27 mouse cellular contexts compared by ENCODE assay signal in genomic region chr10:71087359-71087716, GRCm38 (mm10).
"Had no signal": no experiment of that assay in that cellular context is flagged by ENCODE, and none has a peak within 500 bp of the region (broad histone marks: within the 10 kb centered on the region; RNA-seq: fewer than 3 reads in every experiment).

No protein-coding gene starts in this region.

- H3K27me3 ChIP-seq: heart, embryonic 13.5 days; heart, embryonic 15.5 days; hindbrain, embryonic 12.5 days; intestine, embryonic 15.5 days; limb, embryonic 12.5 days; liver, embryonic 12.5 days had no signal

- H3K4me2 ChIP-seq: heart, embryonic 11.5 days; heart, embryonic 13.5 days; heart, embryonic 15.5 days; hindbrain, embryonic 12.5 days; hindbrain, embryonic 14.5 days; intestine, embryonic 15.5 days; limb, embryonic 12.5 days; liver, embryonic 12.5 days had no signal

- DNase-seq: gastrocnemius, adult 2 months; gastrocnemius, postnatal 10 days; gastrocnemius, postnatal 25 days; heart, adult 2 months; heart, postnatal 14 days; heart, postnatal 36 days; kidney, adult 18-20 months; kidney, adult 8-10 months; kidney, postnatal 10 days; kidney, postnatal 25 days; kidney, postnatal 4 days; liver had no signal

- ATAC-seq: hindbrain, embryonic 16.5 days; inflammation-experienced regulatory T-cells, adult 6 months; intestine, embryonic 15.5 days; intestine, postnatal 0 days; liver, embryonic 12.5 days had no signal

- H3K27ac ChIP-seq: heart, adult 2 months; heart, embryonic 13.5 days; heart, embryonic 15.5 days; hindbrain, embryonic 10.5 days; hindbrain, embryonic 12.5 days; hindbrain, embryonic 14.5 days; intestine, embryonic 15.5 days; layer of hippocampus, adult 2 months; left cerebral cortex, adult 2 months; limb, embryonic 10.5 days; limb, embryonic 12.5 days; liver, embryonic 12.5 days had no signal

- H3K9me3 ChIP-seq: heart, embryonic 13.5 days; heart, embryonic 15.5 days; hindbrain, embryonic 10.5 days; hindbrain, embryonic 12.5 days; intestine, embryonic 15.5 days; limb, embryonic 10.5 days; limb, embryonic 12.5 days; liver, embryonic 12.5 days had no signal

- H3K36me3 ChIP-seq: heart, embryonic 13.5 days; heart, embryonic 15.5 days; hindbrain, embryonic 10.5 days; hindbrain, embryonic 12.5 days; intestine, embryonic 15.5 days; limb, embryonic 10.5 days; limb, embryonic 12.5 days; liver, embryonic 12.5 days had no signal

- H3K4me1 ChIP-seq: heart, embryonic 13.5 days; heart, embryonic 15.5 days; hindbrain, embryonic 10.5 days; hindbrain, embryonic 12.5 days; intestine, embryonic 15.5 days; liver, embryonic 12.5 days had no signal

- H3K4me3 ChIP-seq: gastrocnemius, adult 2 months; heart, adult 2 months; heart, embryonic 13.5 days; heart, embryonic 15.5 days; hindbrain, embryonic 10.5 days; hindbrain, embryonic 12.5 days; intestine, embryonic 15.5 days; layer of hippocampus, adult 2 months; left cerebral cortex, adult 2 months; limb, embryonic 10.5 days; limb, embryonic 12.5 days; liver, embryonic 12.5 days had no signal

- H3K9ac ChIP-seq: heart, embryonic 13.5 days; heart, embryonic 15.5 days; hindbrain, embryonic 12.5 days; hindbrain, embryonic 14.5 days; intestine, embryonic 15.5 days; limb, embryonic 12.5 days; liver, embryonic 12.5 days had no signal
